Mouse (Mus musculus) layer of hippocampus, adult 9-11 months (tissue): ENCODE data around the gene Stk24.

Experiments used
- DNase-seq: peaks from one replicate; pipeline ENCODE4 v3.0.0; 2022

Stk24 gene

GRCm38 (mm10) chr14:121378243-121379115 is 1.3 kb downstream of the Stk24 start:
- DNase-seq, result no peak

- no peak for DNase-seq
Measured at GRCm38 (mm10) chr14:121376566-121376965, 3.2 kb downstream of the Stk24 start.

- no peak for DNase-seq
Measured at GRCm38 (mm10) chr14:121373901-121374300, 5.9 kb downstream of the Stk24 start.

- DNase-seq, result no peak
Measured at GRCm38 (mm10) chr14:121373020-121373419, 6.8 kb downstream of the Stk24 start.

GRCm38 (mm10) chr14:121371911-121372820 is 7.6 kb downstream of the Stk24 start:
- DNase-seq, result no peak

- no peak for DNase-seq
Measured at GRCm38 (mm10) chr14:121369385-121369784, 10.4 kb downstream of the Stk24 start.

GRCm38 (mm10) chr14:121368108-121368705 is 11.6 kb downstream of the Stk24 start:
- no peak for DNase-seq

- no peak for DNase-seq
Measured at GRCm38 (mm10) chr14:121365991-121366728, 13.7 kb downstream of the Stk24 start.

GRCm38 (mm10) chr14:121365390-121365789 is 14.4 kb downstream of the Stk24 start:
- DNase-seq, result no peak

- no peak for DNase-seq
Measured at GRCm38 (mm10) chr14:121364282-121364681, 15.5 kb downstream of the Stk24 start.

GRCm38 (mm10) chr14:121361319-121362114 is 18.3 kb downstream of the Stk24 start:
- DNase-seq, result no peak

- no peak for DNase-seq
Measured at GRCm38 (mm10) chr14:121359850-121360249, 20.0 kb downstream of the Stk24 start.

GRCm38 (mm10) chr14:121359015-121359414 is 20.8 kb downstream of the Stk24 start:
- no peak for DNase-seq

GRCm38 (mm10) chr14:121358327-121358726 is 21.5 kb downstream of the Stk24 start:
- no peak for DNase-seq

GRCm38 (mm10) chr14:121356336-121356862 is 23.4 kb downstream of the Stk24 start:
- DNase-seq, result no peak

- no peak for DNase-seq
Measured at GRCm38 (mm10) chr14:121355732-121356131, 24.1 kb downstream of the Stk24 start.

- DNase-seq, result no peak
Measured at GRCm38 (mm10) chr14:121353648-121354377, 26.0 kb downstream of the Stk24 start.

GRCm38 (mm10) chr14:121352744-121353143 is 27.1 kb downstream of the Stk24 start:
- no peak for DNase-seq

GRCm38 (mm10) chr14:121351737-121352136 is 28.1 kb downstream of the Stk24 start:
- no peak for DNase-seq

- no peak for DNase-seq
Measured at GRCm38 (mm10) chr14:121350011-121350410, 29.8 kb downstream of the Stk24 start.

- no peak for DNase-seq
Measured at GRCm38 (mm10) chr14:121349291-121349690, 30.5 kb downstream of the Stk24 start.
